ENCODE assay signal across 14 mouse cellular contexts in the genomic region with DNA sequence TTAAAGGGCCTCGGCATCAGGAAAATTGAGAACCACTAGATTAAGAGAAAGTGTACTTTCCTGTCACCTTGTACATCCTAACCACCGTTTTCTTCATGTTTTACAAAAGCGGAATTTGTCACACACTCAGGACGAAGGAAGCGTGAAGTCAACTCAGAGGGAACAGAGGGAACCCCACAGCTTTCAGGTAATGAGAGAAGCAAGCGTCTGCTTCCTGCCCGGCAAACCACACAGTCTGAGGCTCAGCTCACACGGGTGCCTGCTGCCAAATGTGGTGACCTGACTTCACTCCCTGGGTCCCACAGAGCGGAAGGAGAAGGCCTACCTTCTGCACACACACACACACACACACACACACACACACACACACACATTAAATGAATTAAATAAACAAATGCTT.
DNase-seq lines count a peak whose midpoint lies in the region.
"Had no signal": no experiment of that assay in that cellular context is flagged by ENCODE, and none has a peak within 500 bp of the region (broad histone marks: within the 10 kb centered on the region; RNA-seq: fewer than 3 reads in every experiment).

No protein-coding gene starts in this region.

- peak; percentile 91 for DNase-seq in 416B (ENCODE audit: low read depth)
- DNase-seq in c-Kit-positive CD71-negative TER-119-negative erythroid progenitor cells, embryonic 14.5 days (ENCODE audit: low read depth), result peak; percentile 23
- peak; percentile 68 for DNase-seq in naive thymus-derived CD4-positive, alpha-beta T cell, adult 2 months (ENCODE audit: low read depth)
- DNase-seq in thymus, postnatal 10 days (ENCODE audit: low spot score in 2 of 2), result peak; percentile 26
- no peak for DNase-seq in frontal cortex, postnatal 25 days (ENCODE audit: low spot score in 2 of 2)
- DNase-seq in right cerebral cortex, postnatal 36 days (ENCODE audit: low spot score in 2 of 2), result no peak
- no peak for DNase-seq in lung, postnatal 14 days
- DNase-seq in right cerebral cortex, postnatal 14 days, result no peak
- DNase-seq: cerebellum, adult 9-11 months; gastrocnemius, postnatal 14 days; heart, adult 2 months; kidney, adult 18-20 months; layer of hippocampus, adult 9-11 months; left cerebral cortex, postnatal 4 days had no signal

Comparison
In these comparisons a context has a peak if more than half of its experiments do, and no peak if none do; other contexts are left out.
1. DNase-seq: peak in 416B (single experiment), c-Kit-positive CD71-negative TER-119-negative erythroid progenitor cells, embryonic 14.5 days (single experiment), naive thymus-derived CD4-positive, alpha-beta T cell, adult 2 months (single experiment) and thymus, postnatal 10 days (2 of 2); none in frontal cortex, postnatal 25 days (0 of 2), right cerebral cortex, postnatal 36 days (0 of 2), lung, postnatal 14 days (single experiment) and right cerebral cortex, postnatal 14 days (single experiment).